Mouse (Mus musculus) megakaryocyte, adult 5-6 weeks (primary cell): ENCODE measurements around the gene Aox4. TPM values are rescaled to one million over a fixed set of nuclear protein-coding genes. Genes with fewer than 3 reads are reported as not detected.

Experiments used
- ATAC-seq: 2 replicates; pipeline ENCODE4 v1.8.0; 2016; ENCODE audit warnings: mild to moderate bottlenecking, inconsistent platforms; ENCODE audit not compliant: poor library complexity, severe bottlenecking
- total RNA-seq, 2 experiments: library from RNA; stranded (forward) in 1 of 2; stranded (reverse) in 1 of 2; fragments of 153-499, 151-499 nt in 1 of 2; fragments of 221-1000, 200-1000 nt in 1 of 2; gene quantifications; 2 replicates each; pipeline versions ENCODE4 v1.2.3 to v1.2.4; 2015 to 2017

The Aox4 gene
- total RNA-seq (2015) (0.14 TPM in 1 of 2 replicates, not detected in the other), total RNA-seq (2017) (not detected in 2 replicates)

DNA sequence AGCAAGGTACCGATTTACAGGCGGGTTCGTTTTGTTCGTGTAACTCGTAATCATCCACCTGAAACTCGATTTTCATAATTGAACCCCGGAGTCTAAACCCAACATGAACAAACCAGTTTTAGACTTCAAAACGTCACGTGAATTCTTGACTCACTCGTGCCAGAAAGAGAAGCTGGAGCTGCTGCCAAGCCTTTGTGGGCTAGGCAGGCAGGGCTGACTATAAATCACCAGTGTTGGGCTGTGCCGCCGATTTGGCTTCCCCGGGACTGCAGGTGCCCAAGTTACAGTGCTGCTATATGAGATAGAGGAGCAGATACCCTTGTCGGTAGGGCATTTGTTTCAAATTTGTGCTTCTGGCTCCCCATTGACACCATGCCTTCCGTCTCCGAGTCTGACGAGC, at the start of gene Aox4:
Gene Aox4, plus strand, starts transcription at position 195 of the 400 bp plus-strand sequence.
- no peak for ATAC-seq

- ATAC-seq = no peak
These were observed 40.3 kb upstream of the Aox4 start for GRCm38 (mm10) chr1:58169893-58170292.

DNA sequence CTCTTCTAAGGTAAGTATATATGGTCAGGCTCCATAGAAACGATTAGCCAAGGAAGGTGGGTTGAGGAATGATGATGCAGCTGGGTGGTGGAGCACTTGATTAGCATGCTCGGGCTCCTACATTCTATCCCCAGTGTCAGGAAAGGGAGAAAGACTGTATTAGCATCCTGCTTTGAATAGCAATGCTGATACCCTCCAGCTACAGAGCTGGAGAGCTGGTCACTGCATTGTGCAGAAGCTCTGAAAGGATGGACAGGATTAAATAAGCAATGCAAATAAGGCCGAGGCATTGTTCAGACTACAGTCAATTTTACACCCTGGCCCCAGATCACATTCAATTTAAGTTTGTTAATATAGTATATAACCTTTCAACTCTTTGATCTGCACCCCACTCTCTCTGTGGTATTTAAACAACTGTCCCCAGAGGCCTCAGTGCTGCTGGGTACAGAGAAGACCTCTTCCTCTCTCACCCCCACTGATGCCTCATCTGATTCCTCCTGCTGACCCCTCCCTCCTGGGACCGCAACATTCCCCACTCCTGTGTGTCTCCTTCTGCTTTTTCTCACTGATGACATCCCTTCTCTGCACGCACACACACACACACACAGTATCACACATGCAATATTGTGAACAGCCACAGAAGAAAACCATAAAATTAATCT, 21.6 kb upstream of the Aox4 start:
- no peak for ATAC-seq

GRCm38 (mm10) chr1:58194317-58194716, 15.9 kb upstream of the Aox4 start:
- ATAC-seq = no peak

- no peak for ATAC-seq
These were observed 15.2 kb upstream of the Aox4 start for GRCm38 (mm10) chr1:58194988-58195387.

- ATAC-seq = peak; percentile 35; the same call in 1 of the 2 replicates
These were observed 14.7 kb upstream of the Aox4 start for GRCm38 (mm10) chr1:58195541-58195940.

DNA sequence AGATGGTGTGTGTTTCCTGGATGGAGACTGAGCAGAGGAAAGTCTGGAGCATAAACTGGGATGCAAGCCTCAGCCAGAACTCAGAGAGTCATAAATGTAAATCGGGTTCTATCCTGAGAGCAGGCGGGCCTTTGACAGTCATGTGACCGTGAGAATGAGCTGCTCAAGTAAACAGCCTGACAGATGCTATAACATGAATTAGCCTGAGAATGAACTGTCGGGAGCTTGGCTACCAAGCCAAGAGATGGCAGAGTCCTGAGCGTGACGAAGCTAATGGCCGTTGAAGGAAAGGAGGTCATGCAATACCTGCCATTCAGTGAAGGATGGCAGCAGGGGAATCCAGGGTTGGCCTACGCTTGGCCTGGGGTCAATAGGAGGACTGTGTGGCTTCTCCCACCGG, 13.2 kb upstream of the Aox4 start:
- ATAC-seq = no peak

GRCm38 (mm10) chr1:58198386-58198785, 11.8 kb upstream of the Aox4 start:
- ATAC-seq = no peak

- ATAC-seq = no peak
These were observed 2.6 kb downstream of the Aox4 start for GRCm38 (mm10) chr1:58212805-58213204.

GRCm38 (mm10) chr1:58213838-58214237, 3.6 kb downstream of the Aox4 start:
- no peak for ATAC-seq

GRCm38 (mm10) chr1:58215353-58215752, 5.2 kb downstream of the Aox4 start:
- no peak for ATAC-seq

- ATAC-seq = no peak
These were observed 5.8 kb downstream of the Aox4 start for GRCm38 (mm10) chr1:58215956-58216532.

GRCm38 (mm10) chr1:58221070-58221469, 10.9 kb downstream of the Aox4 start:
- ATAC-seq = no peak

GRCm38 (mm10) chr1:58221879-58222278, 11.7 kb downstream of the Aox4 start:
- no peak for ATAC-seq

DNA sequence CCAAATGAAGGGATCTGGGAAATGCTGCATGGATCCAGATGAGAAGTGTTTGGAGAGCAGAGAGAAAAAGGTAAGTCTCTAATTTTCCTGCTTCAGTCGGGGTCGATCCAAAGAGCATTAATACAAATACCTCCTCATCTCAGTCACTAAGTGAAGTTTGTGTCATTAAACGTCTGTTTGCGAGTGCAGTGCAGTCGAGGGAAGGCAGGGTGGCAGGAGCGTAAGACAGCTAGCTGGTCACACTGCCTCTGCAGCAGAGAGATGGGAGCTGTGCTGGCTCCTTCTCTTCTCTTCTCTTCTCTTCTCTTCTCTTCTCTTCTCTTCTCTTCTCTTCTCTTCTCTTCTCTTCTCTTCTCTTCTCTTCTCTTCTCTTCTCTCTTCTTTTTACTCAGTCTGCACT, 17.9 kb downstream of the Aox4 start:
- ATAC-seq = no peak

DNA sequence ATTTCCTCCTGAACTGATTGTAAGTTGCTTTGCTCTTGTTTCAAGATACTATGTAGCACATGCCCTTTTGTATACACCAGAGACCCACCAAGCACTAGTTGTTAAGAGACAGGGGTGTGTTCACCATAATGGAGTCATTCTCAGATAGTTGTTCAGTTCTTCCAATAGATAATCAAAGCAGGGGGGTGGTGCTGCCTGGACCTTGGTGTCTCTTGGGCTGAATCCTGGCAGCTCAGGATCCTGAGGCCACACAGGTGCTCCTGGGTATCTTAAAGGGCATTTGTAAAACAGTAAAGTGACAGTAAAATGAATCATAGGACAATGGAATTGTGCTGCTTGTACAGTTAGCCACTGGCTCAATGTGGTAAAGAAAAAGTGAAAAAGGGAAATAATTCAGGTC, 18.7 kb downstream of the Aox4 start:
- no peak for ATAC-seq

DNA sequence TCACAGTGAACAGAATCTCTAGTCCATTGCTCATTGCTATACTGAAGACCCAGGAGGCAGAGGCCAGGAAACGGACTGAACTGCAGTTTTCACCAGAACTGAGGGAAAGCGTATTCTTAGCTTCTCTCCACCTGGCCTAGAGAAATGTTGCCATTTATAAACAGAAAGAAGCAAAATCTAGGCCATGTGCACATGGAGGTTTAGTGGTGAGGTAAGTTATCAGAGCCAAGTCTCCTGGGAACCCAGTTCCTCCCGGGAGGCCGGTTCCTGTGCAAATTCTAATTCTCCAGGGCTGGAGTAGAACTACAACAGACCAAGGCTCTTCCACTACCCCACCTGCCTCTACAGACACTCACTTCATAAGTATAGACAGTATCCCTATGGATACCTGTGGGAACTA, 19.6 kb downstream of the Aox4 start:
- ATAC-seq = no peak

GRCm38 (mm10) chr1:58230542-58230941, 20.3 kb downstream of the Aox4 start:
- no peak for ATAC-seq

GRCm38 (mm10) chr1:58235405-58235804, 25.2 kb downstream of the Aox4 start:
- no peak for ATAC-seq

DNA sequence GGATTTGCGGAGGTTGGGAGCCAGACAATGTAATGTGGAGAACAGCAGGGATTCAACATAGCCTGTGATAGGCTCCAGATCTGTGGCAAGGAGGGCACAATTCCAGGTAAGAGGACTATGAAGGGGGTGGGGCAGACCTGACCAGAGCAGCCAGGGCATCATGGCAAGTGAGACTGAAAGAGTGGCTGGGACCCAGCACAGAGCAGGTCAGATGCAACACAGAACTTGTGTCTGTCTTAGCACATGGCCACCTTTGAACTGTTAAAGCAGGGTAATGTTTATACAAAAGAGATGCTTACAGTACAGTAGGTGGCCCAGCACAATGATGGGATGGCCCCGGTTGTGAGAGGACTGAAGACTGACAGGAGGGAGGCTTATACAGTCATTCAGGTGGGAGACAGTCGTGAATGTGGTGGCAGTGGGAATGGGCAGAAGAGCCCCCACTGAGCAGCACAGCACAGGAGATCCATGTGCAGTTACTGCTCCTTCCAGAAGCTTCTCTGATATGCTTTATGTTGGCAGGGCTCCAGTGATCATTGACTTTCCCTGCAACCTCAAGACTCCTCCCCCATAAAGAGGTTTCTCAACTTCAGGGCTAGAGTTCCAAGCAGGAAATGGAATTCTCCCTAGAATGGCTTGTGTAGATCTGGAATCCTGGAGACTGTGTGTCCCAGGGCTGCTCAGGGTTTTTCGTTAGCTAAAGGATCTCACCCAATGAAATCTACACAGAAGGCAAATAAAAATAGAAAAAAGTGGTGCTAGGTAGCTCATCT, 27.5 kb downstream of the Aox4 start:
- ATAC-seq = no peak

DNA sequence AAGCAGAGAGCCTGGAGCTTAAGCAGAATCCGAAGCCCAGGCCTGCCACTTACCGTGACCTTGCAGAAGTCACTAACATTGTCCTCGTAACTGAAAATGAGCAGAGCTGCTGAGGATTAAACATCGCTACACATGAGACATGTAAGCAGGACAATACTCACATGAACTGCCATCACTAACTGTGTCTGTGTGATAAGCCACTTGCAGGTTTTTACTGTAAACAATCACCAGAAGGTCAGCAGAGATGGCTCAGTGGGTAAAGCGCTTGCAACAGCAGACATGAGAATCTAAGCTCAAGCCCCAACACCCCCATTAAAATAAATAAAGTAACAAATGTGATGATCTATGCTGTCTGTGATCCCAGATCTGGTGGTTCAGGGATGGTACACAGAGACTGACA, 28.2 kb downstream of the Aox4 start:
- ATAC-seq = no peak

DNA sequence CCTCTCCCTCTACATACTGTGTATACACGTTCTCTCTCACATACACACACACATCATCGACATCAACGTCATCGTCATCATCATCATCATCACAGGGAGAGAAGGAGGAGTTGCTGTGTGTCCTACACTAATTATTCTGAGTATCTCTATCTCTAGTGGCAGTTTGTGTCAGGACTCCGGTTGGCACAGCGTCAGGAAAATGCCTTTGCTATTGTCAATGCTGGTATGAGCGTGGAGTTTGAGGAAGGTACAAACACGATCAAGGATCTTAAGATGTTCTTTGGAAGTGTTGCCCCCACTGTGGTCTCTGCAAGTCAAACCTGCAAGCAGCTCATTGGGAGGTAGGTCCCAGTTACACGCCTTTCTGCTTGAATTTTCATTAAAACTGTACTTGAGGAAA, 28.8 kb downstream of the Aox4 start:
- no peak for ATAC-seq
